Mouse (Mus musculus) erythroblast, embryonic 14.5 days (primary cell): ENCODE measurements around the gene Grm1. TPM values are rescaled to one million over a fixed set of nuclear protein-coding genes. Genes with fewer than 3 reads are reported as not detected.

Source experiments
- H3K27me3 ChIP-seq: 2 replicates; pipeline ENCODE4 v1.6.1; 2012; ENCODE audit warnings: inconsistent platforms; ENCODE audit not compliant: control insufficient read depth
- H3K36me3 ChIP-seq: 2 replicates; pipeline ENCODE4 v1.6.1; 2012; ENCODE audit warnings: mild to moderate bottlenecking, inconsistent platforms; ENCODE audit not compliant: control insufficient read depth
- H3K4me1 ChIP-seq: 2 replicates; pipeline ENCODE4 v1.6.1; 2012; ENCODE audit warnings: inconsistent platforms; ENCODE audit not compliant: control insufficient read depth
- H3K4me3 ChIP-seq: replicated peaks from 2 replicates; pipeline ENCODE3; 2012; ENCODE audit warnings: moderate library complexity, mild to moderate bottlenecking, inconsistent platforms
- H3K9me3 ChIP-seq: 2 replicates; pipeline ENCODE4 v1.6.1; 2012; ENCODE audit warnings: low read length, inconsistent platforms, mixed read lengths; ENCODE audit not compliant: control insufficient read depth
- GATA1 ChIP-seq: IDR thresholded peaks from 2 replicates; pipeline ENCODE4 v1.6.1; 2012; ENCODE audit warnings: low read length, inconsistent platforms, mixed read lengths
- TAL1 ChIP-seq: IDR thresholded peaks from 3 replicates; pipeline ENCODE4 v1.6.1; 2012; ENCODE audit warnings: low read length, inconsistent platforms, mixed read lengths
- polyA plus RNA-seq: library from polyadenylated mRNA; stranded (reverse); fragments of >175 nt; gene quantifications from 2 replicates; pipeline ENCODE4 v1.2.3, GENCODE M21; 2012

Grm1 gene
- 0.01 TPM in 2 replicates for polyA plus RNA-seq

DNA sequence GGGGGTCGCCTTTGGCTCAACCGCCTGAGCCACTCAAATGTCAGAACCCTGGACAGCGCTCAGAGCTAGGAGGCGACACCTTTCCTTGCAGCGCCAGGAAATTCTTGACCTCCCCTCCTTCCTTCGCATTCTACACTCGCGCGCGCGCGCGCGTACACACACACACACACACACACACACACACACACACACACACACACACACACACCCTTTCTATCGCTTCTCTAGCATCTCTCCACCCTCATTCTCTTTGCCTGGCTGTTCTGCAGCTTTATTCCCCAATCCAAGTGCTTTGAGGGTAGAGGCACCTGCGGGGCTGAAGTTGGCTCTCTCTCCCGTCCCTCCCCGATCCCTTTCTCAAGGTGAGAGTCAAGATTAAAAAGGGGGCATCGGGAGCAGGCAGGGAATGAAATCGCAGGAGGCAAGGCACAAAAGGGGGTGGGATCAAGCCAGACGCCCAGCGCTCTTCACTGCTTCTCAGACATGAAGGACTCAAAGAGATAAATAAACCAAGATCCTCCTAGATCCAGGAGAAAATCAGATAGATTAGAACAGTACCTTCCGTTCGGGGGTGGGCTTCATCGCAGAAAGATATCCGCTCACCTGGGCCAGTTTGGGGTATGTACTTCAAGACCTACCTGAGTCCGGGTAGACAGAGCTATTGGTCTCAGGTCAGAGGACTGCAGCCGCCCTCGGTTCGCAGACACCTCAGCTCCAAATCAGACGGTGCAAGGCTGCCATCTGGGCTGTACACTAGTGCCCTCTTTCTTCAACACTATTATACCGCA, at the start of gene Grm1:
TSS of gene Grm1 (minus strand) at position 746 of the 788 bp plus-strand sequence.
- H3K4me3 ChIP-seq: no peak within 1 kb of the TSS

DNA sequence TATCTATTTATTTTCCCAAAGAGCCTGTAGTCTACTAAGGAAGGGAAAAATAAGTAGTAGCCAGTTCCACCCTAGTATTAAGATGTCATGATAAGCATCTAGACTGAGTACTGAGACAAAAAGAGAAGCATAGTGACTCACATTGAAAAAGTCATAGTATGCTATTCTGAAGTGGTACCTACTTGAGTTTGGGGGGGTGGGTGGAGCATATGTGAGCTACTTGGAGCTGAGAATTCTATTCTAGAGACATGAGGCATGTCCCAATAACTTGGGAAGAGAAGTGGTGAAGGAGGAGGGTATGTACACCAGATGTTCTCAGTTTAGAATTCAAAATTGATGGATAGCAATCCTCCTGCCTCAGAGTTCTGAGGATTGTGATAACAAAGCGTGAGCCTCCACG, 39.6 kb upstream of the Grm1 start:
- Histone ChIP-seq H3K4me1 (no peaks in the 10 kb centered on the region), H3K9me3 (peaks cover 3% of the 10 kb centered on the region; the same call in 1 of the 2 replicates), H3K36me3 (no peaks in the 10 kb centered on the region), H3K4me3 (no peak overlapping the region), H3K27me3 (no peaks in the 10 kb centered on the region)
- TF ChIP-seq GATA1 (no peak), TAL1 (no peak)

More for the DNA sequence above, at the start of gene Grm1:
- no peaks in the 10 kb centered on the region for H3K36me3 ChIP-seq
- TF ChIP-seq GATA1 (no peak), TAL1 (no peak)
- H3K4me1 ChIP-seq: no peaks in the 10 kb centered on the region
- peaks cover 3% of the 10 kb centered on the region; the same call in 1 of the 2 replicates for H3K9me3 ChIP-seq
- H3K27me3 ChIP-seq: peaks cover 33% of the 10 kb centered on the region

DNA sequence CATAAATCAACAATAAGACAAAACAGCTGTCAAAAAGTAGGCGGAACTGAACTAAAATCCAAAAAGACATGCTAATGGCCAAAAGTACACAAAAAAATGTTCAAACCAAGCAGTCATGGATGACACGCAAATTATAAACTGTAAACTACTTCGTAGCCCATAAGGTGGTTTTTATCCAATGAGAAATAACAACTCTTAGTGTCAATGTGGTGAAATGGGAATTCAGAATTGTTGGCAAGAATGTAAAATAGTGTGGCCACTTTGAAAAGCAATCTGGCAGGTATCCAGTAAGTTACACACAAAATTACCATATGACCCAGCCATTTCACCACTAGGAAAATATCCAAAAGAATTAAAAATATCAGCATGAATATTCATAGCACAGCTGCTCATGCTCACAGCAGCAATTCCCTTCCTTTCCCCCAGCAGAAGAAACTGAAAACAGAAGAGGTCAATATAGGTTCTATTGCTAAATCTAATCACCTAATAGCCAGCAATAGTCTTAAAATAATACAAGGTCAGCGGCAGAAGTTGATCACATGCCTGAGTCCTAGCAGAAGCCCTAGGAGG, 16.4 kb upstream of the Grm1 start:
- H3K4me1 ChIP-seq: no peaks in the 10 kb centered on the region
- no peak overlapping the region for H3K4me3 ChIP-seq
- no peaks in the 10 kb centered on the region for H3K36me3 ChIP-seq
- no peaks in the 10 kb centered on the region for H3K27me3 ChIP-seq
- TF ChIP-seq TAL1 (no peak), GATA1 (no peak)
- no peaks in the 10 kb centered on the region for H3K9me3 ChIP-seq

DNA sequence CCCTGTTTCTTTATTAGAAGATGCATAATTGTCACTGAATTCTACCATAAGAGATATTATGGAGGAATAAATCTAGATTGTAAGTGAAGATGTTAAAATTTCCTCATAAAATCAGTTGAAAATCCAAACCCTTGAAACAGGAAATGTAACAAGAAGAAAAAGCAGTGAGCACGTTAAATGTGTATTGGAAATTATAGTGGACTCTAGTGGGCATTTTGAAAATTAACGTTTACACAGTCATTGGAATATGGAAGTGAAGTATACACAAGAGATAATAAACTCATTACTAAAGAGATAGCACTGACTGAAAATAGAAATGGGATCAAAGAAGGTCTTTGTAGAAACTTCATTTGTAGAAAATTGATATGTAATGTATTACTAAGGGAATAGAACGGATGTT, 4.2 kb upstream of the Grm1 start:
- no peaks in the 10 kb centered on the region for H3K9me3 ChIP-seq
- H3K4me3 ChIP-seq: no peak overlapping the region
- TF ChIP-seq GATA1: no peak
- peaks cover 12% of the 10 kb centered on the region for H3K27me3 ChIP-seq
- H3K36me3 ChIP-seq: no peaks in the 10 kb centered on the region
- no peaks in the 10 kb centered on the region for H3K4me1 ChIP-seq

DNA sequence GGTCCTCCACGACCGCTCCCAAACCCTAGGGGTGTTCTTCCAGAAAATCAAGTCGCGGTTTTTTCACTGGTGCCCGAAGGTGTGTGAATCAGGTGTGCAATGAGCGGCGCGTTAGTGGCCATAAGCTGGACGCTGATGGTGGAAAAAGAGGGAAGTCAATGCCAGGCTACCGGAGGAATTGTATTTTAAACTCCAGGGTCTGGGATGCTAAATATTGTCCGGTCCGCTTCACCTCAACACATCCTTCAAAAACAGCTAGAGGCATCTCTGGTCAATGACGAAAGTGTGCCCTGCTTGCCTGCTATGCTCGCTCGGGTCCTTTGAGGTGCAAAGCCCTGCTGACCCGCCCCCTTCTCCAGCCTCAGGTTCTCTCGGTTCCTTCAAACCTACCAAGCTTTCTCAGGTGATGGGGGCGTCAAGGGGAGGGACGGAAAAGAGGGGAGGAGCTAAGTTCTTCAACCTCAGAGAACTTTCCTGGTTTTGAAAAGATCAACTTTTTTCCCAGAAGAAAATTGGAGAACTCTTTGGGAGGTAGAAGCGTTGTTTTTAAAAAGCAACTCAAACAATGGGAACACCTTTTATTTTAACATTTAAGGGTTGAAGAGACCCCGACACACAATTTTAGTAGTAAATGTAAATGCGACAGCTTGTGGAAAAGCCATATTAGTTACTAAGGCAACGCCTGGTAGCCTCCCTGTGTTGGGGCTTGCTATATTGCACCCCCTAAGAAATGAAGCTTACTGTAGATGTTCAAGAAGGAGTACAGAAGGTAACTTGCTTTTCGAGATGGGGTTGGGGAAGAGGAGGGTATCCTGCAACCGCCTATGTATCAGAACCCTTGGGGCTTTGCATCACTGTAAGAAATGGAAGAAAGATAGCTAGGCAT, 1.2 kb downstream of the Grm1 start:
- H3K4me1 ChIP-seq: no peaks in the 10 kb centered on the region
- TF ChIP-seq GATA1 (no peak), TAL1 (no peak)
- peaks cover 33% of the 10 kb centered on the region for H3K27me3 ChIP-seq
- H3K4me3 ChIP-seq: no peak overlapping the region
- H3K36me3 ChIP-seq: no peaks in the 10 kb centered on the region
- peaks cover 3% of the 10 kb centered on the region; the same call in 1 of the 2 replicates for H3K9me3 ChIP-seq

DNA sequence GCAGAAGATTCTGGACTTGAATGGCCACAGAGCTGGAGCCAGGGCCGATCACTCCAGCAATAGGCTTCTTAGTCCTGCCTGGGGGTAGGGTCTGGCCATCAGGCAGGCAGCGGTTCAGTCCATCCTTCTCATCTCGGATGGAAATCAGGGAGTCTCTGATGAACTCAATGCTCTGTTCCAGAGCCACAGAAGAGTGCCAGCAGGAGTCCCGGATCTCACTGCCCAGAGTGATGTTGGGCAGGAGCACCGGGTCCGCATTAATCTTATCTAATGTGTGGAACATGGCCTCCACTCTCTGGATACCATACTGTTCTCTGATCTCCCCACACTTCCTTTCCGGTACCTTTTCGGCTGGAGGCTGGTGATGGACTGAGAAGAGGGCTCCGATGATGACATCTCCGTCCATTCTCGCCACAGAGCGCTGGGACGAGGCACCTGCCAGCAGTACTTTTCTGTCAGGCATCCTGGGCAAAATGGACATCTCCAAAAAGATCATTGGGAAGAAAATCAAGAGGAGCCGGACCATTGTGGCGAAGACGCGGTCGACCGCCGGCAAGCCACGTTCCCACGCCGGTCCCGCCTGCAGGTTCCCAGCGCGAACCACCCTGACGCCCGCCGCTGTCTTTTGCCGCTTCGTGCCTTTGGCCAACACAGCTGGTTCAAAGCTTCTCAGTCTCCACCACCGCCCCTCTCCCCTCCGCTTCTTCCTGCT, 2.0 kb downstream of the Grm1 start:
- peaks cover 33% of the 10 kb centered on the region for H3K27me3 ChIP-seq
- H3K9me3 ChIP-seq: peaks cover 3% of the 10 kb centered on the region; the same call in 1 of the 2 replicates
- no peaks in the 10 kb centered on the region for H3K36me3 ChIP-seq
- no peak overlapping the region for H3K4me3 ChIP-seq
- H3K4me1 ChIP-seq: no peaks in the 10 kb centered on the region
- no peak for TF ChIP-seq GATA1
- TF ChIP-seq TAL1: no peak

DNA sequence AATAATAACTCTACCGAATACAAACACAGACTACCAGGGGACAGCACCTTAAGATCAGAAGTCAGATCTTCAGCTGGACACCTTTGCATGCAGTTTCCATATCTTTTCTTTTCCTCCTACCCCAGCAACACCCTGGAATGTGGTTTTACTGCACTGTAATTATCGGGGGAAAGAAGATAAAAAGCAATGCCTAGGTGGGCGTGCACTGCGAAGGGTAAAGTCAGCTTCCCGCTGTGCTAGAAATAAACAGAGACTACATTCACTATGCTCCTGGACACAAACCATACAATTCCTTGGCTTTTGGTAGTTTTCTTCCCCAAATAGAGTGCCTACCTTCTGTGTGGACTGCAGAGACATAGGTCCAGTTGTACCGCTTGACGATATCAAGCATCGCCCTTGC, 2.6 kb downstream of the Grm1 start:
- Histone ChIP-seq H3K9me3 (peaks cover 3% of the 10 kb centered on the region; the same call in 1 of the 2 replicates), H3K27me3 (peaks cover 33% of the 10 kb centered on the region), H3K36me3 (no peaks in the 10 kb centered on the region), H3K4me1 (no peaks in the 10 kb centered on the region), H3K4me3 (no peak overlapping the region)
- TF ChIP-seq GATA1 (no peak), TAL1 (no peak)

DNA sequence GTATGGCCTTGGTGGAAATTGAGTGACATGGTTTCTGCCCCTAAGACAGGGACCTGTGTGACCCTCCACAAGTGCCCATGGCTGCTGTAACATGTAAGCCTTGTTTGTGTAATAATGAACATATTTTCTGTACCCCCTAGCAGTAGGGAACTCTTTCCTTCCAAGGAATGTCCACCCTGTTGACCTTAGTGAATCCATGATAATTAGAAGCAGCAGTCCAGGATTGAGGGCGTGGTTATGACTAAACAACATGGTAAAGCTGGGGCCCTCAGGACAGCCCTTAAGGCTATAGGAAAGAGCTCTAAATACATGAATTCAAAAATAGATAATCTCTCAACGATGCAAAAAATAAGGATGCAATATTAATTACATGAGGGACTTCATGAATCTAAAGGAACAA, 17.0 kb downstream of the Grm1 start:
- Histone ChIP-seq H3K27me3 (no peaks in the 10 kb centered on the region), H3K4me1 (no peaks in the 10 kb centered on the region), H3K4me3 (no peak overlapping the region), H3K36me3 (no peaks in the 10 kb centered on the region), H3K9me3 (no peaks in the 10 kb centered on the region)
- TF ChIP-seq TAL1 (no peak), GATA1 (no peak)
